Mouse (Mus musculus) erythroblast, adult 5-6 weeks (primary cell): Measurements from ENCODE around the gene Tet1. TPM values are rescaled to one million over a fixed set of nuclear protein-coding genes. Genes with fewer than 3 reads are reported as not detected.
A peak's percentile ranks its signal among the peaks of the same experiment; 100 is the strongest.

Source experiments
- ATAC-seq: replicated peaks from 2 replicates; pipeline ENCODE4 v1.8.0; 2016; ENCODE audit warnings: moderate number of reproducible peaks, mild to moderate bottlenecking, moderate TSS enrichment, inconsistent platforms; ENCODE audit not compliant: poor library complexity, low FRiP score, severe bottlenecking
- total RNA-seq, 2 experiments: library from RNA; stranded (forward) in 1 of 2; stranded (reverse) in 1 of 2; fragments of 150-400 nt in 1 of 2; fragments of 200-764, 138-1000 nt in 1 of 2; gene quantifications; 2 replicates each; pipeline versions ENCODE4 v1.2.3 to v1.2.4; 2015 to 2017; ENCODE audit warnings: low replicate concordance in 2 of 2

Gene Tet1
- total RNA-seq, 2 experiments from 2014 or later: 1.1 to 3.7 TPM

DNA sequence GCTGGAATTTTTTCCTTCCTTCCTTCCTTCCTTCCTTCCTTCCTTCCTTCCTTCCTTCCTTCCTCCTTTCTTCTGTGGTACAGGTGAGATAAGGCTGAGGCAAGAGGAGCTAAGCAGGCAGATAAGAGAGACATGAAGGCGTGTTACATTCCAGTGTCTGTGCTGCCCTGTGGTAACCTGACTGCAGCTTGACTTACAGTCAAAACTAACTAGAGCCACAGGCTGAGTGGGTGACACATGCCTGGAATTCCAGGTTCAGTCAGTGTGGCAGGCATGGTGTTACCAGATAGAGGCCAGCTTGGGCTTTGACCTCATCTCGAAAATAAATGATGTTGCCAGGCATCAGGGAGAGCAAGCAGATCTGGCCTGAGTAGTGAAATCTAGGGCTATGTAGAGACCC is 53.8 kb downstream of the Tet1 start:
- no peak for ATAC-seq

GRCm38 (mm10) chr10:62854581-62854980 is 54.2 kb downstream of the Tet1 start:
- no peak for ATAC-seq

DNA sequence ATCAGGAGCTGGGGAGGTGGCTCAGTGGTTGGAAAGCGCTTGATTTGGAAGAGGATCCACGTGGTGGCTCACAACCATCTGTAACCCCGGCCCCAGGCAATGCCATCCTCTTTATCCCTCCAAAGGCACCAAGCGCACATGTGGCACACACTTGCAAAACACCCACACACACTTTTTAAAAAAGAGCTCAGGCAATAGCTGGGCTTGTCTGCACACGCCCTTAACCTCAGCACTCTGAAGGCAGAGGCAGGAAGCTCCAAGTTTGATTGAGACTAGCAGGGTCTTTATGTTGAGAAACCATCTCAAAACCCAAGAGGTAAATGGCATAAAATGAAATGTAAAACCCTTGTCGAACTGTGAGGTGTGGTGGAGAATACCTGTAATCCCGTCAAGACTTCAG is 57.2 kb downstream of the Tet1 start:
- no peak for ATAC-seq

DNA sequence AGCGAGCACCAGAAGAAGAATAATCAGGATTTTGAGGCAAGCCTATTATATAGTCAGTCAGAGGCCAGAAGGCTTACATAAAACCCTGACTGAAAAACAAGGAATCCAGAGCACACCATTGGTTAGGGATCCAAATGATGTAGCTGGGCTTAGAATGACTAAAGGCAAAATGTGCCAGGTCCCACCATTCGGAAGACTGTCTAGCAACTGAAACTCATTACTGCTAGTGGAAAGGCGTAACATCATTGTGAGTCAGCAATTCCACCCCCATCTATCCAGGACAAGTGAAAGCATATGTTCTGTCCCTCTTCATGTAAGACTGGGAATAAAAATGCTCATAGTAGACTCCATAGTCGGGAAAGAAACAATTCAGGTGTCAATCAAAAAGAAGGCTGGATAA is 57.8 kb downstream of the Tet1 start:
- no peak for ATAC-seq

GRCm38 (mm10) chr10:62848783-62849182 is 60.0 kb downstream of the Tet1 start:
- no peak for ATAC-seq

DNA sequence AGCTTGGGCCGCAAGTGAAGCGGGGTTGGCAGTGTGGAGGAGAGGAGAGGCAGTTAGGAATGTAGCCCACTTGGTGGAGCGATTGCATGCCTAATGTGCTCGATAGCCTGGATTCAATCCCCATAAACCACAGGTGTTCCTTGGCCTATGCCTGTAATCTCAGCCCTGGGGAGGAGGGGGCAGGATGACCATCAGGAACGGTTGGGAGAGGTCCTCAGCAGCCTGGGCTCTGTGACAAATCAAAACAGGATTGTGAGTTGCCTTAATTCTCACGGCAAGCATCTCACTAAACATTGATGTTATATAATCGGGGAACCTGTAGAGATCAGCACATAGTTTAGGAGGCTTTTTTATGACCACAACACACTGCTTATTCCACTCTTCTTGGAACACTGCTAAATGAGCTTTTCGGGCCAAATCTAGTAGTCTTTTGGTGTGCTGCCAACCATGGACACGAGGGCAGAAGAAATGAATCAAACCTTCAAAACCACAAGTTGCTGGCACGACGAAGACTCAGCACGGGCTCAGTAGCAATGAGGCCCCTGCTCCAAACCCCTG is 61.6 kb downstream of the Tet1 start:
- no peak for ATAC-seq

DNA sequence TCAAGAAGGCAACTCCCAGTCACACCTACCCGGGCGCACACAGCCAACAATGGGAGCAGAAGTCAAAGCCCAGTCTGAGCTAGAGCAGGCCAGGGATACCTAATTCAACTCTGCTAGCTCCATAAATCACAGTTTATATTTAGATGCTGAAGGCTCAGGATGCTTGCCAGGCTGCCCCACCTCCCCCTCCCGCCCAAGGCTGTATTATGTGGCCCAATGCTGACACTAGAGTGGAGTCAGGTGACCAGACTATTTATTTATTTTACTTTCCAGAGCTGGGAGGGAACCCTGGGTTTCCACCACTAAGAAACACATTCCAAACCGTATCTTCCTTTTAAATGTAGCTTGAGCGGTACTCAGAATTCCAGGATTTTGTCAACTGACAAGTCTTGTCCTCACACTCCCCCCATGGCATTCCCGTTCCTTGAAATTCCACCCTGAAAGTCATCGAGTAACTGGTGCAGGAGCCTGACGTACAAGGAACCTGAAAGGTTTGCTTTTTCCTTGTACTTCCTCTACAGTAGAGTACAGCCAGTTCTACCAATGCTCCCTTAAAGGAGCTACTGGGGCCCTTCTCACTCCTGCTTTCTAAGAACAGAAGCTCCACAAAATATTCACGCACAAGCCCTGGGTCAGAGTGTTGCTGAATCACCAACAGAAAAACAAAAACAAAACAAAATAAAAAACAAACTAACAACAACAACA is 64.9 kb downstream of the Tet1 start:
- ATAC-seq: no peak

DNA sequence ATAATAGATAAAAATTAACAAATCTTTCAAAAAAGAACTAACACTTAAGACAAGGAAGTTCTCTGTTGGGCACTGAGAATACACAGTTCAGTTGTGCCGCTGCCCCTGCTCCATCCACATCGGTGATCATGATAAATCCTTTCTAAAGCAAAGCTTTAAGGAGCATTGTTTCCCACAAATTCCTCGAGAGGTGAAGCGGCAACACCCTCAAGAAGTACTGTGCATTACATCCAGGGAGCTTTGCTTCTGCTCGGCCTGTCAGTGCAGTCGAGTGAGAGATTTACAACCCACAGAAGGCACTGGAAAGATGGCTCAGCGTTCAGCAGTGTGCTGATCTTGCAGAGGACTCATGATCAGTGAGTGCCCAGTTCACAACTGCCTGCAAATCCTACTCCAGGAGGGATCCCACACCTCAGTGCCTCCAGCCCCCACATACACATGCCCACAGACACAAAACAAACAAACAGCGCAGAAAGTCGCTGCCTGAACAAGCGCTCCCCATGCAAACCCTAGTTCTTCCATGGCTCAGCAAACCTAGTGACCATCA is 66.8 kb downstream of the Tet1 start:
- no peak for ATAC-seq

DNA sequence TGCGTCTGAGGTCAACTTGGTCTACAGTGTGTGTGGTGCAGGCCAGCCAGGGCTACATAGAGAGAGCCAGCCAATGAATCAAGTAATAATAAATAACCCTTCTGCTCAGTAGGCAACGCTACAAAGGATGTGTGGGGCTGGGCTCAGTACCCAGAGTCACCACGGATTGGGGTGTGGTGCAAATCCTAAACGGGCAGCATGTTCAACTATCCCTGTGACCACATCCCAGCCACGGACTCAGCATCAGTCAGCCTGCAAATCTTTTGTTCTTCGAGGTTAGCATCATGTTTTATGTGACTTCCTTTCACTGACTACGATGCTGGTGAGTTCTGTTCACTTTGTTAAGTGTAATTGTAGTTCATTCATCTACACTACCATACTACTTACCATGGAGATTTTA is 68.1 kb downstream of the Tet1 start:
- ATAC-seq: no peak

- no peak for ATAC-seq
These were observed 70.8 kb downstream of the Tet1 start for GRCm38 (mm10) chr10:62837987-62838386.

- no peak for ATAC-seq
These were observed 76.0 kb downstream of the Tet1 start for GRCm38 (mm10) chr10:62832783-62833182.

GRCm38 (mm10) chr10:62831546-62831945 is 77.2 kb downstream of the Tet1 start:
- no peak for ATAC-seq

DNA sequence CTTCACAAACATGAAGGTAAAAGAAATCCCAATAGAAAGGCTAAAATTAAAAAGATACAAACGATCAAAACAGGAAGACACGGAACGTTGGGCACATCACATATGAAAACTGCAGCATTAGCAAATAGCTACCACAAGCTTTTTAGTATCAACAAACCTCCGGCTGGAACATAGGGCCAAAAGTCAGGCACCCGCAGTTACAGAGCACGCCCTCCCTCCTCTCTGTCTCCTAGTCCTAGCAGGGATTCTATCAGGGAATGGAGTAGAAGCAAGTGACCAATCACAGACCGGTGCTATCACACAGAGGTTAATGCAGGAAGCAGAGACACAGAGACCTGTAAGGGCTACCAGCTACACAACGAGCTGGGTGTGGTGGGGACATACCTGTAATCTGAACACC is 84.3 kb downstream of the Tet1 start:
- no peak for ATAC-seq

DNA sequence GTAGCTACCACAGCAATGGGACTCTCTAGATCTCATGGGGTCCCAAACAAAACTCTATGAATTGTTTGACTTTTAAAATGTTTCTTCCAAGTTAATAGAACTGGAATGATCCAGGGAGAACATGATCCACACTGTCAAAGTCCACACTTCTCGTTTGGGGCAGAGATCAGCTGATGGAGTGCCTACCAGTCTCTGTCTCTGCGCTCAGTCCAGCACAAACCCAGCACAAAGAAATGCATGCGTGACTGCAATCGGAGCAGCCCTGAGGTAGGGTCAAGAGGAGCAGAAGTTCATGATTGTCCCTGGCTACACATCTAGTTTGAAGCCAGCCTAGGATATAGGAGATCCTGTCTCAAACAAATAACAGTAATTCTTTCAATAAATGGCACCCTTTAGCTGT is 85.4 kb downstream of the Tet1 start:
- no peak for ATAC-seq

DNA sequence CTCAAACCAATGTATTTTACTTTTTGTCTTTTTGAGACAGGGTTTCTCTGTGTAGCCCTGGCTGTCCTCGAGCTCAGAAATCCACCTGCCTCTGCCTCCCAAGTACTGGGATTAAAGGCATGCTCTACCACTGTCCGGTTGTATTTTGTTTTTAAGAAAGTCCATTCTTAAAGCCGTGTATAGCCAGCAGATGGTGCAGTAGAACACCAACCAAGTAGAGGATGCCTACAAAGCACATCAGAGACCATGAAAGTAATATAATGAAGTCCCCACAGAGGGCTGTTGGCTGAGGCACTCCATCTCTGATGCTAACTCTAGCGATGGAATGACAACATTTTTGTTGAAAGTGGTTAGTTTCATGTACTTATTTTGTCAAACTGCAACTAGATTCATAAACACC is 98.8 kb downstream of the Tet1 start:
- no peak for ATAC-seq

DNA sequence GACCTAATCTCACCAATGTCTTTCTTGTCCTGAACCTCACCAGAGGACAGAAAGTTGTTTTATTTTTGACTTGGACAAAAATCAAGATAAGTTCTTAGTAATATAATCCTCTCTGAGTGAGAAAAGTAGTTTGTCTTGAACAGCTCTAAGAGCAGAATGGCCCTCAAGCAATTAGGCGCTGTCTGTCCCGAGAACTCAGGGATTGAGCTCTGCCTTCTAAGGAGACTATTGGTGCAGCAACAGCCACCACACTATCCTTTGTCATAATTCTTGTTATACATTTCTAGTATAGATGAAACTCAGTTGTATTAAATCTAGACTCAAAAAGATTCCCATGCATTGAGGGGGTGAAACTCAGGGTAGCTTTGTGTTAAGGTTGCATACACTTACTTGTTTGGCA is 100.0 kb downstream of the Tet1 start:
- ATAC-seq: no peak

DNA sequence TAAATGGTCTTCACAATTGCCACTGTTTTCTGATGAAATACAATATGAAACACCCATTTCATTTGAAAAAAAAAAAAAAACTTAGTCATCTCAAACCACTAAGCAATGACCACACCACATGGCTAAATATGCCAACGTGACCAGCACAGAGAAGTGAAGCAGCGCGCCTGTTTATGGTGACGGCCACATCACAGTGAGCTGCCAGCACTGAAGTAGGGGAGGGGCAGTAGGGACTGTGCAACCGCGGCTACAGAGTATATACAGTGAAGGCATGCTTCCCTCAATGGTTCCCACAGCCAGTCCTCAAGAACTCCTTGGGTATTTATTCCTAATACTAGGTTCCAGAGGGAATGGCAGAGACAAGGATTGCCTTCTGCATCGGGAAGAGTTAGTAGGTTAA is 100.5 kb downstream of the Tet1 start:
- no peak for ATAC-seq

DNA sequence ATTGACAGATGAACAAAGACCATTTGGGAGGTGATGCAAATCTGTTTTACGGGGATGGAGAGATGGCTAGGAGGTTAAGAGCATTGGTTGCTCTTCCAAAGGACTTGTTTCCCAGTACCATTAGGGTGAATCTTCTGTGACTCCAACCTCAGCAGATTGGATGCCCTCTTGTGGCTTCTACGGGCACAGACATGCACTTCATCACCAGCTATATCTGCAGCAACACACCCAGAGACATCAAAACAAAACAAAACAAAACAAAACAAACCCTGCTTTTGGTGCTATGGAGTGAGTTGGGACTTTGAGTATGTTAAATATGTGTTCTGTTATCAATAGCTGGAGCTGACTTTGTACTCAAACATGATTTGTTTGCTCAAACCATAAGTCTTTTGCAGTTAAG is 104.7 kb downstream of the Tet1 start:
- ATAC-seq: no peak

- ATAC-seq: no peak
These were observed 105.5 kb downstream of the Tet1 start for GRCm38 (mm10) chr10:62803296-62803695.

GRCm38 (mm10) chr10:62794221-62794620 is 114.6 kb downstream of the Tet1 start:
- no peak for ATAC-seq

DNA sequence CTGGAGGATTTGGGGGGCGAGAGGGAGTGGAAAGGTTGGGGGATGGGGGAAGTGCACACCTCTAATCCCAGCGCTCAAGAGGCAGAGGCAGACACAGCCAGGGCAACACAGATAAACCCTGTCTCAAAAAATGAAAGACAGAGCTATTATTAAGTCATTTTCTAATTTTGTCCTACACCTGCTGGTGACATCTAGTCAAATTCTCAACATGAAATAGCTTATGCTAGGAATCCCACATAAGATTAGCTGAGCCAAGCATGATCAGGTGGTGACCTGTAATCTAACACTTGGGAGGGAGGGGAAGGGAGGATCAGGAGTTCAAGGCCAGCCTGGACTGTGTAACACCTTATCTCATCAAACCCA is 115.7 kb downstream of the Tet1 start:
- peak; percentile 2; the same call in 1 of the 2 replicates for ATAC-seq
